Mouse (Mus musculus) brain, embryonic 14.5 days (tissue): ENCODE data around the gene Evi2b. TPM values are rescaled to one million over a fixed set of nuclear protein-coding genes. Genes with fewer than 3 reads are reported as not detected.

Experiments
- DNase-seq: peaks from one replicate; pipeline ENCODE4 v3.0.0-alpha.2; 2011; ENCODE audit warnings: low read depth
- CTCF ChIP-seq: fragments of 200-500 bp; IDR thresholded peaks from 2 replicates; pipeline ENCODE4 v1.5.1; 2012; ENCODE audit warnings: inconsistent platforms, mild to moderate bottlenecking, moderate library complexity, borderline replicate concordance; ENCODE audit not compliant: insufficient read depth, insufficient read length; ENCODE audit errors: extremely low read depth
- POLR2A ChIP-seq: fragments of 200-500 bp; IDR thresholded peaks from 2 replicates; pipeline ENCODE4 v1.6.1; 2012; ENCODE audit warnings: mild to moderate bottlenecking, inconsistent platforms, borderline replicate concordance; ENCODE audit not compliant: poor library complexity, insufficient read depth, insufficient read length, severe bottlenecking; ENCODE audit errors: extremely low read depth
- polyA plus RNA-seq: library from polyadenylated mRNA; depleted of rRNA; stranded (reverse); fragments of >200 nt; gene quantifications from 2 replicates; pipeline ENCODE4 v1.2.3, GENCODE M21; 2012; rRNA removed

Gene Evi2b
- polyA plus RNA-seq, 1 experiment: 1.0 TPM

DNA sequence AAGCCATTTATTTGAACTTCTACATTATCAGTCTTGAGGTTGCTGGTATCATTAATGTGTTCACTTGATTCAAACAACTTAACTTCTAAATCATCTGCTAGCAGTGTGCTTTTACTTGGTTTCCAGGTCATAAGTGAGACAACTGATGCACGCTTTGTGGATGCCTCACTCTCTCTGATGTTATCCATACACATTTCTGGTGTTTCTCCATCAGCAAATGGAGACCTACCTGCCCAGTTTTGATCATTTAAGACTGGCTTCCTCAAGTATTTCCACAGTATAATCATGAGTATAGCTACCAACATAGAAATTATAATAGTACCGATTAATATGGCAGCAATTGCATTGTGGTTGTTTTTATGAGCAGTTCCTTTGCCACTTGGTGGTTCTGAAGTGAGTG is 7.8 kb downstream of the Evi2b start:
- TF ChIP-seq POLR2A (no peak), CTCF (no peak)
- no peak for DNase-seq

DNA sequence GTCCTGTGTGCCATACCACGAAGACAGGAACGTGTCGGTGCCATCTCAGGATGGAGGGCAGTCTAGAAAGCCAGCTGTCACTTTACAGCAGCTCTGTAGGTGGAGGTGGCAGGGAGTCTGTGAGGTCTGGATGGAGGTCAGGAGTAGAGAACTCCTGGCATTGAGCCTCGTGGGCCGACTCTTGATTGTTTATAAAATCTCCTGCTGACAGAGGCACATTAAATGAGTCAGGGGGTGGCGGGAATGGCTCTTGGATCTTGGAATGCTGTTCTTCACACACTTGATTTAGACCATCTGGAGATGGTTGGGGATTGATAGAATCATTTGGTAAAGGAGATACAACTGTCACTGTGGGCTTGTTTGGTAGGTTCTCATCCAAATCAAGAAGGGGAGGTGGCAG is 8.2 kb downstream of the Evi2b start:
- DNase-seq: no peak
- TF ChIP-seq CTCF: no peak
- no peak for TF ChIP-seq POLR2A

DNA sequence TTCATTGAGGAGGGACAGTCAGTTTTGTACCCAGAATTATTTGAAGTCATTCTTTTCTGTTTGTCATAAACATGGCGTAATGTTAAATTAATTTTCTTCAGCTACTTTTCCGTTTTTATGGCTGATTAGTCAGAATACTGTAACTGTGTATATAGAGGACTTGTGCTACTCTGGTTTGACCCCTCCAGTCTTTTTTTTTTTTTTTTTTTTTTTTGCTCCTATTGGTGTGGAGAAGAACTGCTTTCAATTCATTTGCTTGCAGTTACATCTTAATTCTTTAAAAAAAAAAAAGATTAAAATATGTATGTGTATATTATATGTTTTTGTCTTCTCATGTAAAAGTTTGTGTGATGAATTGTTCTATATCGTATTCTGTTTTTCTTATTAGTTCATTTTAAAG is 11.6 kb downstream of the Evi2b start:
- no peak for DNase-seq
- TF ChIP-seq CTCF (no peak), POLR2A (no peak)

DNA sequence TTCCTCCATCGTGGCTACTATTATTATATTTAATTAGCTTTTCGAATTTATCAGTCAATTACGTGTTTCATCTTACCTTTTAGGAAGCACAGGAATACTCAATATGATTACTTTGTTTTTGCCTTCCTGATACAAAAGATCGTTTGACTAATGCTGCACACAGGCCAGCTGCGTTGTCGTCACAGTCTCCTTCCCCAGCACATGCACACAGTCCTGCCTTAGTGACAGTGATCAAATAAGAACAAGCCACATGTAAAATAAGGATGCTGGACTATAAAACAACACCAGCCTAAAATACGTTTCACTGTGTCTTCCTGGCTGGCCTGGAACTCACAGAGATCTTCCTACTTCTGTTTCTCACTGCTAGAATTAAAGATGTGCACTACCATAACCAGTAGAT is 19.1 kb downstream of the Evi2b start:
- peak; percentile 24 for DNase-seq
- TF ChIP-seq POLR2A (no peak), CTCF (no peak)

DNA sequence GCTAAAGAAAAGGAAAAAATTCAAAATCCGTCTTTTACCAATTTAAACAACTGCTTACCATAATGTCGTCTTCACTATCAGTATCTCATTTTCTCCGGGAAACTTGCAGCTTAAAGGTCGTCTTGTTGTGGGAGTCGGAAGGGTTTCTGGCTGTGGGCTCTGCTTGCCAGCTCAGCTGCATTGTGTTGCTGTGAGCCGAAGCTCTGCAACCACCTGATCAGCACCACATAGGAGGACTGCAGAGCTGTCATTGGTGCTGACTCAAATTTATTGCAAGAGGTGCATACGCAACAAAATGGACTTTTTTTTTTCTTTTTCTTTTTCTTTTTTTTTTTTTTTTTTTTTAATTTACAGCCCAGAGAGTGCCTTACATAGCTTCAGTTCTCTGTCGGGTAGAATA is 19.7 kb downstream of the Evi2b start, which contains the start of gene Omg:
Gene Omg, minus strand, starts transcription at position 240 of the 400 bp plus-strand sequence.
- peak; percentile 88 for DNase-seq
- TF ChIP-seq CTCF (no peak), POLR2A (no peak)

DNA sequence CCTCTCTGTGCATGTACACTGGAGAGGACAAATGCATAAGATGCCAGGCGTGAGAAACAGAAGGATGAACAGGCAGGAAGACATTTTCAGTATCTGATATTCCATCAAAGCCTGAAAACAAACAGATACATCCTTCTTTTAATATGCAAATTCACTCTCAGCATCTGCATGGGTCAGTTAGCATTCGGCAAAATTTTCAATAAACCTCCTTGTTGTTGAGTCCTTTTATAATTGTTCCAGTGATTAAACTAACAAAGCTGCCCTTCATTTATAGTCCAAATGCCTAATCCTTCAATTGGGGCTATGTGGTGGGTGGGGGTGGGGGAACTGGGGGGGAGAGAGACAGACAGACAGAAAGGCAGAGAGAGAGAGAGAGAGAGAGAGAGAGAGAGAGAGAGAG is 20.6 kb downstream of the Evi2b start:
- TF ChIP-seq POLR2A: no peak
- DNase-seq: peak; percentile 56

DNA sequence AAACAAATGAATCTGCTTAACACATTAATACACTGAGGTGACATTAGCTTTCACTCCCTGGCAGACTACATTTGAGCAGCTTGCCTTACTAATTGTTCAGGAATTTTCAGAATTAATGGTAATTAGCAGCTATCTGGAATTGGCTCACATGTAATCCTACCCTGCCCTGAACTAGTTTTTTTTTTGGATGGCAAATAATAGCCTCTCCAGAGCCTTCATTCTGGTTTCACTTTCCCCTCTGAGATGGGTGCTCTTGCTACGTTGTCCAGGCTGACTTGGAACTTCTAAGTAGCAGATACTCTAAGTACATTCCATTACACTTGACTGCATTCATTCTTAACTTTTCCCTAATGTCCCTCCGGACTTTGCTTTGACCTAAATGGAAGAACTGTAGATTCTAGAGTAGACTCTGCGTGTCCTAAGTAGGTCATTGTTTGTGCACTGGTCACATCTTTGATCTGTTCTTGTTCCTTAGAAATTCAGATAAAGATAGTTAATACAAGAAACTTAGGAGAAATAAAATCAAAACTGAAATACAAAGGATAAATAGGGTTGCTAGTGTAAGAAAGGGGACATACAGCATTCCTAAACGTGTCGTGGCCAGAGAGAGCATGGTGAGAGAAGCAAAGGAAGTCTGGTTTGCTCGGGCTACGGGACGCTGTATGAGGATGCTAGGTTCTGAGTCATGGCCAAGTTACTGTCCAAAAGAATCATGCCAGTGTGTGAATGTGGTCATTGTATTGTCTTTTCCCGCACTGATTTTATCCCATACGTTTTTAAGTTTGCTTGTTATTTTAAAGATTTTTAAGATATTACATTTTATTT is 28.4 kb downstream of the Evi2b start:
- DNase-seq: peak; percentile 77
- TF ChIP-seq CTCF: no peak
- TF ChIP-seq POLR2A: no peak

DNA sequence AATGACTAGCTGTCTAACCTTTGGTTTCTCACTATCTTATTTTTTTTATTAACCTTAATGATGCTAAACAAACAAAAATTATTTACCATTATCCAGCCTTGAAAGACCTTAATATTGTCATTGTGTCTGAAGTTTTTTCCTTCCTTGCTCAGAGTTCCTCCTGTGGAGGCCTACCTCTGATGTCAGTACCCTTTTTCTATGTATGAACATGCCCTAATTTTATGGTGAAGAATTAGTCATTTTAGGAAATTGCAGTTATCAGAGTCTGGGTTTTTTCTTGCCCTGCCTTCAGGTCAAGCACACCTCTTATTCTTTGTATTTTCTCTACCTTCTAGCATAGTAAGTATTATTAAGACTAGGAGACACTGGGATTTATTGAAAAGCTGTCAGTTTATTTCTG is 38.8 kb downstream of the Evi2b start:
- no peak for DNase-seq

DNA sequence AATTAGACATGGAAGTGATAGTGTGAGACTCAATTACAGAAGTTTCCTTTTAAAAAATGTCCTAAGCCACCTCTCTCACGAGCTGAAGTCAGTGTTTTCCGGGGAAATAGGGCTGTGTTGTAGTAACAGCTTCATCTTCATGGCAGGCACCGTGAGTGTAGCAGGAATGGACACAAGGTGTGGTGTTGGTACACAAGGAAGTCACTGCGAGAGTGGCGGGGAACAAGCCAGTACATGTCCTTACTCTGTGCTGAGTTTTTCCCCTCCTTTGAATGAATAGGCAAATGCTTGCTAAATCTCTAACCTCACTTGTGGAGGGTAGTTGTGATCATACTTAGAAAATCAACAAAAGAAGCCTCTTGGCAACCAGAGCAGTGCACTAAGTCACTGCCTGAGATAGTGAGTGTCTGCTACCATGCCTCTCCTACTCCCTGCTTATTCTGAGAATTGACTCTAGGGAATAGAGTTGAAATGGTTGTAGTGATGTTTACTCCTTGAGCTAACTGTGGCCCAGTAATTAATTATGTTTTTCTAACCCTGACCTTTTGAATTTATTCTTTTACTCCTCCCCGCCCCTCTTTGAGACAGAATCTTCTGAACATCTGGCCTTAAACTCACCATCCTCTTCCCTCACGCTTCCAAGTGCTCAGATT is 39.6 kb downstream of the Evi2b start:
- TF ChIP-seq CTCF (no peak), POLR2A (no peak)
- no peak for DNase-seq

More for the DNA sequence above, 38.8 kb downstream of the Evi2b start:
- TF ChIP-seq POLR2A (no peak), CTCF (no peak)

DNA sequence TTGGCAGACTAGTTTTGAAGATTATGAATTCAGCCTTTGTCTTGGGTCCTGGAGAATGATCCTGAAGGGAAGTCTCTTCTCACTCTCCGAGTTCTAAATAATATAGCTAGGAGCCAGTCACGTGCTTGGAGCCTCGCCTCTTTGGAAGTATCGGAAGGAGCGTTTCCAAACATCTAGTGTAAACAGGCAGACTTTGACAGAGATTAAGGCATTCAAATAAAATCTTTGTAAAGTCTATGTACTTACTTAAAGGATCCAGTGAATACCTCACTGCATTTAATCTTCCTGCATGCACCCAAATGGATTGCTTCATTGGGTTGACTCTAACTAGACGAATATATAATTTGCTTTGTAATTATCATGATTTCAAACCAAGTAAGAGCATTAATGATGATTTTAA is 40.2 kb downstream of the Evi2b start:
- TF ChIP-seq CTCF: no peak
- no peak for TF ChIP-seq POLR2A
- no peak for DNase-seq

DNA sequence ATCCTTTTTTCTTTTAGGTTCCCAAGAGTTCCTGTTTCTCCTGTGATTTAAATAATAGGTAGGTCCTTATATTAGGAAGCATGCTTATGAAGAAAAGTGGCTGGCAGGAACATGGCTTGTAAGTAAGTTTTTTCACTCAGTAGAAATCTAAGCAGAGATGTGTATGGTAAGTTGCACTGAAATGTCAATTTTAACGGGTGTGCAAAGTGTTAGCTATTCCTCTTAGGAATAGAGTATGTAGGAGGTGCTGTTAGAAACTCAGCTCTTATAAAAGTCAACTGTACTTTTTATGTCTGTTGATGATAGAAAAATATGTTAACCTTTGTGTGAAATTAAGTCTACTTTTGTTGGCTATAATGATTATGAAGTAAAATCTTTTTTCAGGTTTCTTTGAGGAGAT is 55.5 kb downstream of the Evi2b start:
- TF ChIP-seq CTCF (no peak), POLR2A (no peak)

More for the DNA sequence above, 55.5 kb downstream of the Evi2b start:
- DNase-seq: no peak

Other genes with a start within 250 kb of the Evi2b start
- not detected in 2 replicates for gene Gm9964, start 226.9 kb downstream of the Evi2b start, polyA plus RNA-seq
- 27.8 and 41.7 TPM in 2 replicates for gene Nf1, start 184.1 kb downstream of the Evi2b start, polyA plus RNA-seq
- 2.3 and 2.5 TPM in 2 replicates for gene Omg, start 19.7 kb downstream of the Evi2b start, polyA plus RNA-seq
- 0.03 and 0.07 TPM in 2 replicates for gene Evi2, start 6.8 kb upstream of the Evi2b start, polyA plus RNA-seq
- gene Evi2a, start 6.8 kb upstream of the Evi2b start, polyA plus RNA-seq: 2.2 and 2.4 TPM in 2 replicates
- gene Rab11fip4, start 67.5 kb upstream of the Evi2b start, polyA plus RNA-seq: 39.5 and 55.0 TPM in 2 replicates